Mouse (Mus musculus) adrenal gland, adult 2 months (tissue): ENCODE measurements around the gene Mapk13. TPM values are rescaled to one million over a fixed set of nuclear protein-coding genes. Genes with fewer than 3 reads are reported as not detected.
"Not testable (repeated sequence)": the region's sequence is repeated elsewhere in the genome, so short reads cannot be mapped to it uniquely, and the experiment has no call there.

Experiments used
- DNase-seq: peaks from one replicate; pipeline ENCODE4 v3.0.0; 2021
- long read RNA-seq: library from polyadenylated mRNA; stranded (forward); transcript quantifications from one replicate; pipeline ENCODE4 v2.0.0, GENCODE M21; 2021
- polyA plus RNA-seq: library from polyadenylated mRNA; depleted of rRNA; stranded (reverse); fragments of >200 nt; gene quantifications from 2 replicates; pipeline ENCODE4 v1.2.3, GENCODE M21; 2012; rRNA removed
- total RNA-seq, 2 experiments: library from RNA; stranded (reverse); gene quantifications; 2 replicates each; pipeline ENCODE4 v1.2.3; 2021

Mapk13 gene
- total RNA-seq (100 to 1,000 TPM in 1 of 2 experiments, 10 to 100 TPM in 1; 97.4 to 350 TPM), polyA plus RNA-seq (193 and 279 TPM in 2 replicates)
- long read RNA-seq, transcript Mapk13-209 (12 exons, 2,937 nt): major isoform, 75 of 108 reads
- long read RNA-seq, partial matches to known transcripts: 13 of 108 reads
- long read RNA-seq, other reads (novel, unspliced or antisense): 20 of 108 reads

DNA sequence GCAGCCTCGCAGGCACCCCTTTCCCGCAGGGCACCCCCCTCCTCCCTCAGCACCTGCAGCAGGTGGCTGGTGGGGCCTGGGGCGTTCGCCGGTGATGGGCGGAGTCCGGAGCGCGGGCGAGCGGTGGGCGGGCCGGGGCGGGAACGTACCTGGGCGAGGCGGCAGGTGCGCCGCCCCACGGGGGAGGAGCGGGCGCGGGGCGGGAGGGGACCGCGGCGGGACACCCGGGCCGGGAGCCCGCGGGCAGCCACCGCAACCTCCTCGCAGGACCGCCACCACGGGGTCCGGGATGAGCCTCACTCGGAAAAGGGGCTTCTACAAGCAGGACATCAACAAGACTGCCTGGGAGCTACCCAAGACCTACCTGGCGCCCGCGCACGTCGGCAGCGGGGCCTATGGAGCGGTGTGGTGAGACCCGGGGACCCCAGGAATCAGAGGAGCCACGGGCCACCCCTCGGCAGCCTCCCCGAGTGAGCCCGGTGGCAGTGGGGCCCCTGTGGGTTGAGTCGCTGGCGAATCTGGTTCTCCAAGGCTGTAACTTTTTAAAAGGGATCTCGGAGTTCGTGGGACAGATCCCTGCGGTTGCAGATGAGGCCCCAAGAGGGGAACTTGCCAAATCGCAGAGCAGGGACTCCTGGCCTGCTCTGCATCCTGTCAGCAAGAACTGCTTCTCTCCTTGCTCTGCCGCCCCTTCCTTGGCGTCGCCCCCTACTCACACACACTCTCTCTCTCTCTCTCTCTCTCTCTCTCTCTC is at the start of gene Mapk13:
Gene Mapk13, plus strand, starts transcription at position 177 of the 754 bp plus-strand sequence.
- DNase-seq: peak; percentile 48

- no peak for DNase-seq
Observed at GRCm38 (mm10) chr17:28725783-28726182, 43.3 kb upstream of the Mapk13 start, which contains the start of gene AC170998.1. AC170998.1 (plus strand) TSS chr17:28726083.

- not testable (repeated sequence) for DNase-seq
Observed at GRCm38 (mm10) chr17:28727511-28727910, 41.6 kb upstream of the Mapk13 start.

GRCm38 (mm10) chr17:28735317-28736105 is 33.6 kb upstream of the Mapk13 start:
- no peak for DNase-seq

- DNase-seq: no peak
Observed at GRCm38 (mm10) chr17:28736486-28736885, 32.6 kb upstream of the Mapk13 start.

DNA sequence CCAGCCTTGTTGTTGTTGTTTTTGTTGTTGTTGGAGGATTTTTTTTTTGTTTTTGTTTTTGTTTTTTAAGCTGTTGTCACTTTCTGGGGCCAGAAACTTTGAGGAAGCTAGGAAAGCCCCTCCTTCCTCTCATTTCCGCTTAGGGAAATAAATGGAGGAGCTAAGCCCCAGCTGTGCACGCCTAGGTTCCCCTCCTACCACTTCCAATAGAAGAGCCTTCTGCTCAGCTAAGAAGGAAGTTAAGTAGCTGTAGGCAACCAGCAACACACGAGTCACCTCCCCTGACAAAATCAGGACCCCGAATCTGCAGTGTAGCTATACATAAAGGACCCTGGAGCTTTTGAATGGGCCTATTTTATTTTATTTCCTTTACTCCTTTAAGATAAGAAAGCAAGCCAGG is 31.1 kb upstream of the Mapk13 start:
- DNase-seq: no peak

DNA sequence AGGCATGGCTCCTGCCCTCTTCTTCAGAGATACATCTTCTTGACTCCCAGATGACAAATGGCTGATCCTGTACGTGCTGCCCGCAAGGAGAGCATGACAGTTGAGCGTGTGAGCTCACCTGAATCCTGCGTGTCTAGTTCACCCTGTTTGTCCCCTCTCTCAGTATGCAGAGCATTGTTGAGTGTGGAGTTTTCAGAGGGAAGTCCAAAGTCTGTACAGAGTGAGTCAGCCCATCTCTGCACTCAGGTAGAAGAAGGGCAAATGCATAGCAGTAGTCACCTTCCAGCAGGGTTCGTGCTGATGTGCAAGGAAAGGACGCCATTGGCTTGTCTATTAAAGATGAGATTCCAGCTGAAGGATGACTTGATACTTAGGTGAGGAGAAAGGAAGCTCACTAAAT is 29.9 kb upstream of the Mapk13 start:
- DNase-seq: no peak

DNA sequence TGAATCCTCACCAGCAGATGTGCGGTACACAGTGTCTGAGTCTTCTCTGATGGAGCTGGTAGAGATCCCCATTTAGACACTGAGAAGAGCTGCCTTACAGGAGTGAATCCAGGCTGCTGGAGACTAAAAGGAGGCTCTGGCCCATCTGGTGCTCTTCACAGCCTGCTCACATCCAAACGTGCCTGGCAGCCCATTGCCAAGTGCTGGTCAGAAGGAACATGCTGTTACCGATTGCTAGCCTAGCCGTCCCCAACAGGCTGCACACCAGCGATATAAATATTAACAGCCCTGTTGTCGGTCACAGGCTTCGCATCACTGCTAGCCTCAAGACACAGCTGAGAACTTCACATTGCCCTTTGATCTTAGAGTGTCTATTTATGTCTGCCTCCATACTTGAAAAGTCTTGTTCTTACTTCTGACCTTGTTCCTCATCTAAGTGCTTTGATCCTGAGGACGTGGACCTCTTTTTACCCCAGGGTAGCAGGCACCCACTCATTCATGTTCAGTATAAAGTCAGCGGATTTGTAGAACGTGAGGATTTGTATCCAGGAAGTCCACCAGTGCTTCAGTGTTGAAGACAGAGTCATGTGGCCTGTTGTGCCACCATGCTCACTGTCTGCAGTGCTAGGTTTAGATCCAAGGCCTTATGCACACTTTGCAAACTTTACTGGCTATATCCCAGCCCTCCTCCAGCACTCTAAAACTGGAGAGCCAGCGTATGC is 25.8 kb upstream of the Mapk13 start:
- no peak for DNase-seq

GRCm38 (mm10) chr17:28743916-28744315 is 25.2 kb upstream of the Mapk13 start:
- DNase-seq: no peak

GRCm38 (mm10) chr17:28745773-28746172 is 23.3 kb upstream of the Mapk13 start:
- no peak for DNase-seq

GRCm38 (mm10) chr17:28748001-28748400 is 21.1 kb upstream of the Mapk13 start:
- DNase-seq: no peak

DNA sequence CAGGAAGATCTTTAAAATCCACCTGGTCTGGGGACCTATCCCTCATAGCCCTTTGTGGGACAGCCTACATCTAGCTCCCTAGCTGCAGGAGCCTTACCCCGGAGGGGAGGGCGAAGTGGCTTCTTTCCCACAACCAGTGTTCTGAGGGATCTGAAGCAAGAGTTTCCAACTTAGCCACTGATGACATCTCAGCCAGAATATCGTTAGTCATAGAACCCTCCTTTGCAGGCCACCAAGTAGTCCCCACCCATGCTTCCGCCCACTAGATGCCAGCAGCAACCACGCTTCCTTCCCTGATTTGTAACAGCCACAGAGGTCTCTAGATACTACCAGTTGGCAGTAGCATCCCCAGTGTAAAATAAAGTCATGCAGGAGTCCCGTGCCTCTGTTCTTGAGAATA is 18.5 kb upstream of the Mapk13 start:
- peak; percentile 37 for DNase-seq

DNA sequence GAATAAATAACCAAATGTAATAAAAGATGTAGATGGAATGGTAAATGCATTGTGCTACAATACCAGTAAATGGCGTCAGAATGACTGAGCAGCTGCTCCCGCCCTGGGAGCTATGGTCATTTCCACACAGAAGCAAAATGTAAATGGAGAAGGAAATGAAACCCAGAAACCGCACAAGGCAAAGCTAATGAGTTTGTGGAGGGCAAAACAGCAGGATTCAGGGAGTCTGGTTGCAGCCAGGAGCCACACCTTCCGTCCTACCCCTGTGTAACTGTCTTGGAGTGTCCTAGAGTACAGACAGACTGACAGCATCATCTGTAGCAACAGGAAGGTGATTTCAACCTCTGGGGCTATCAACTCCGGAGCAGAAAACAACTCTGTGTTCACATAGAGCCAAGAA is 12.7 kb upstream of the Mapk13 start:
- DNase-seq: no peak

- no peak for DNase-seq
Observed at GRCm38 (mm10) chr17:28757470-28757869, 11.6 kb upstream of the Mapk13 start.

DNA sequence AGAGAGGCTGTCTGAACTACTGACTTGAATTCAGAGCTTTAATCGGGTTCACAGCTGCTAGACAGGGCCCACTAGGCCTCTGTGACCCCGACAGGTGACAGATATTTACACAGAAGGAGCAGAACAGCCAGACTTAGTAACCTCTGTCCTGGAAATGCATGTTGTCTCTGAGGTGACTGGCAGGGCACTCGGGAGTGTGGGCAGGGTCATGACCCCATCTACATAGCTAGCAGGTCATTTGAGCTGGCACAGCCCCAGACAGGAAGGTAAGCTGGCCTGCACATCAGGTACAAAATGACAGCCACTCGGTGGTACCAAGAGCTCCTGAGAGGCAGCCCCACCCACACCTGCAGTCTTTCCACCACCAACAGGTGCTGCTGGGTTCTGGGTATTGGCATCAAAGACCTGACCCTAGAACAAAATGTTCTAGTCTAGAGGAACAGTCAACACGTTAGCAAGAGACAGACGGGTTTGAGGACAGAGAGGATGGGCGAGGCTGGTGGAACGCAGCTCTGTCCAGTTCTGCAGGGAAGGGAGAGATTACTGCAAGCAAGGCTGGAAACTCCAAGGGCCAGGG is 8.3 kb upstream of the Mapk13 start:
- DNase-seq: peak; percentile 15

DNA sequence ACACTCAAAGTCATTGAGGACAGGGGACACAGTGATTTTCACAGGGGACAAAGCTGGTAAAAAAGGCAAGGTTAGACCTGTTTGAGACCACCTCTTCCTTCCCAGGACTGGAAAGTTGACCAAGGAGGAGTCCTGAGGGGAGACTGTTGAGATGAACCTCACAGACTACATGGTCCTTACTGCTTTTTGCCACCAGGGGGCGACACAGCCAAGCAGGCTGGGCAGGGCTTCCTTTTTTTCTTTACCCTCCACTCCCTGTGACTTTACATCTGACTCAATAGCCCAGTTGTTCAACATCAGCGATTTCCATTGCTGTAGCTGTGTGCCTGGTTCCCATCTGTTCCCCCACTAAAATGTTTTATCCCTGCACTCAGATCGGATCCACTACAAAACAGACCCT is 7.2 kb upstream of the Mapk13 start:
- DNase-seq: peak; percentile 89

DNA sequence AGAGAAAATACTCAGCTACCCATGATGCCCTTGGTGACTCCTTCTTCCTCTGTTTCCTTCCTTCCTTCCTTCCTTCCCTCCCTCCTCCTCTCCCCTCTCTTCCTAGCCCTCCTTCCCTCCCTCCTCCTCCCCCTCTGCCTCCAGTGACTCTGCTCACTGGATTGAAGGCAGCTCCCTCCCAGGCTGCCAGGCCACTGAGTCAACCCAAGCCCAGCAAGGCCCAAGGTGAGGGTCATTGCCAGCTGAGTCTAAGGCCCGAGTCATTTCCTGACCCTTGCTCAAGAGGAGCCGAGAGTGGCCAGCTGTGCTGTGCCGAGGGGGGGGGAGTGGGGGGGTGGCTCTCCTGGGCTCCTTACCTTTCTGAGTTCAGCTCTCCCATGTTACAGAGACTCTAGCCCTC is 2.9 kb upstream of the Mapk13 start:
- peak; percentile 92 for DNase-seq

DNA sequence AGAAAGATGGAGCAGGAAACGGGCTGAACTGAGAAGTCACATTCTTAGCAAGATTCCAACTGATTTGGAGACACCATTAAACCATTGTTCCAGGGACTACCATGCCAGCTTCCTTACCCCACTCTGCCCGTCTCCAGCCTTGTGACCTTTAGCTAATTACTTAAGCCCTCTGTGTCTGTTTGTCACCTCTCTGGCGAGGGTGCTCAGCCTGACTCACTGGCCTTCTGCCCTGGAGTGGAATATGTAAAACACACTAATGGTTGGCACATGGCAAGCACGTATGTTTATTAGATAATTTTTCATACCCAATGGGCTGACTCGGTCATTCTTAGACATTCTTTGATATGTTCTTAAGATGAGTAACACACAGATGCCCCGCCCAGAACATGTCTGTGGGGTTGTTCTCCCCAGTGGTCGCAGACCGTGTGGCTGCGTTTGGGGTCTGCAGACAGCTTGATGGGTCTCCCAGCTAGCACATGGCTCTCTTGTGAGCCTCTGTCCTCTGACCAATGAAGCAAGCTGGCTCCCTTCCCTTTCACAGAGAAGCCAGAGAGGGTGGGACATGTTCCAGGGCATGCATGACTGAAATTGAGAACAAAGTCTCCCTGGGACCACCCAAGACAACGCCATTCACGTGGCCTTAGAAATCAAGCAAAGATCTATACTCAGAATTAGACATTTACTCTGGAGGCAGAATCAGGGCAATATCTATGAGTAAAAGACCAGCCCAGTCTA is 2.1 kb upstream of the Mapk13 start:
- peak; percentile 66 for DNase-seq

GRCm38 (mm10) chr17:28769875-28770421 is 851 bp downstream of the Mapk13 start:
- peak; percentile 57 for DNase-seq

DNA sequence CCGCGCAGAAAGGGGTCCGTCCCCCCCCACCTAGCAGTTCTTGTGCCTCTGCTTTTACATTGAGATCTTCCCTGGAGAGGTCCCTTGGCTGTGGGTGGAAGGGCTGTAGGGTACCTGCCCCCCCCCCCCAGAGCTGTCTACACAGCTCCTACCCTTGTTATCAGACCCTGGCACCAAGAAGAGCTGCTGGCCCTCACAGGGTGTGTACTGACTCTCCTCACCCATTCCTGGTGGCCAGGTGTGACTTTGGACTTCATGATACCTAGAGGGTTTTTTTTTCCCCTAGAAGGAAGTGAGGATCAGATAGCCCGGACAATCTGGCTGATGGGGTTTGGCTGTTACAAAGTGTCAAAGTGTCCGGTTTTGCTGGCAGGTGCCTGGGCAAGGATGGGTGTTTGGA is 2.2 kb downstream of the Mapk13 start:
- no peak for DNase-seq

GRCm38 (mm10) chr17:28774303-28774702 is 5.2 kb downstream of the Mapk13 start:
- not testable (repeated sequence) for DNase-seq
